Mouse (Mus musculus) forebrain, embryonic 15.5 days (tissue): Measurements from ENCODE around the gene Acsl6. TPM values are rescaled to one million over a fixed set of nuclear protein-coding genes. Genes with fewer than 3 reads are reported as not detected.

ENCODE experiments used
- ATAC-seq: fragments of 200-750 bp; cut with Nextera tagmentation; replicated peaks from 2 replicates; pipeline ENCODE4 v1.8.0; 2017; ENCODE audit warnings: mild to moderate bottlenecking, moderate TSS enrichment, moderate library complexity
- H3K27ac ChIP-seq: fragments of 300-500 bp; sonication (generic); replicated peaks from 2 replicates; pipeline ENCODE4 v1.5.1; 2015; ENCODE audit warnings: mild to moderate bottlenecking, inconsistent platforms
- H3K27me3 ChIP-seq: fragments of 300-500 bp; sonication (generic); 2 replicates; pipeline ENCODE4 v1.6.1; 2015; ENCODE audit warnings: inconsistent platforms
- H3K36me3 ChIP-seq: fragments of 300-500 bp; sonication (generic); 2 replicates; pipeline ENCODE4 v1.6.1; 2015; ENCODE audit warnings: mild to moderate bottlenecking, inconsistent platforms
- H3K4me1 ChIP-seq: fragments of 300-500 bp; sonication (generic); 2 replicates; pipeline ENCODE4 v1.6.1; 2015; ENCODE audit warnings: inconsistent platforms
- H3K4me2 ChIP-seq: fragments of 300-500 bp; sonication (generic); replicated peaks from 2 replicates; pipeline ENCODE4 v1.6.1; 2015; ENCODE audit warnings: mild to moderate bottlenecking, inconsistent platforms
- H3K4me3 ChIP-seq: fragments of 300-500 bp; sonication (generic); 2 replicates; pipeline ENCODE4 v1.5.1; 2015; ENCODE audit warnings: mild to moderate bottlenecking, inconsistent platforms
- H3K9ac ChIP-seq: fragments of 300-500 bp; sonication (generic); replicated peaks from 2 replicates; pipeline ENCODE4 v1.6.1; 2015; ENCODE audit warnings: mild to moderate bottlenecking, inconsistent platforms
- H3K9me3 ChIP-seq: fragments of 300-500 bp; sonication (generic); 2 replicates; pipeline ENCODE4 v1.6.1; 2016; ENCODE audit warnings: inconsistent platforms
- WGBS: fragments of 180-500 bp; shearing (Covaris S2); methylation state at CpG from one replicate; pipeline ENCODE4 v1.1.7; 2015; ENCODE audit warnings: mixed read lengths; 5-methylcytosine and 5-hydroxymethylcytosine counted together
- polyA plus RNA-seq: library from polyadenylated mRNA; unstranded; fragments of >200 nt; fragmentation: Nextera tagmentation; extraction: Ambion mirVana; gene quantifications from 2 replicates; pipeline ENCODE4 v1.2.1, GENCODE M21; 2015

The Acsl6 gene
- 37.2 and 37.5 TPM in 2 replicates for polyA plus RNA-seq

DNA sequence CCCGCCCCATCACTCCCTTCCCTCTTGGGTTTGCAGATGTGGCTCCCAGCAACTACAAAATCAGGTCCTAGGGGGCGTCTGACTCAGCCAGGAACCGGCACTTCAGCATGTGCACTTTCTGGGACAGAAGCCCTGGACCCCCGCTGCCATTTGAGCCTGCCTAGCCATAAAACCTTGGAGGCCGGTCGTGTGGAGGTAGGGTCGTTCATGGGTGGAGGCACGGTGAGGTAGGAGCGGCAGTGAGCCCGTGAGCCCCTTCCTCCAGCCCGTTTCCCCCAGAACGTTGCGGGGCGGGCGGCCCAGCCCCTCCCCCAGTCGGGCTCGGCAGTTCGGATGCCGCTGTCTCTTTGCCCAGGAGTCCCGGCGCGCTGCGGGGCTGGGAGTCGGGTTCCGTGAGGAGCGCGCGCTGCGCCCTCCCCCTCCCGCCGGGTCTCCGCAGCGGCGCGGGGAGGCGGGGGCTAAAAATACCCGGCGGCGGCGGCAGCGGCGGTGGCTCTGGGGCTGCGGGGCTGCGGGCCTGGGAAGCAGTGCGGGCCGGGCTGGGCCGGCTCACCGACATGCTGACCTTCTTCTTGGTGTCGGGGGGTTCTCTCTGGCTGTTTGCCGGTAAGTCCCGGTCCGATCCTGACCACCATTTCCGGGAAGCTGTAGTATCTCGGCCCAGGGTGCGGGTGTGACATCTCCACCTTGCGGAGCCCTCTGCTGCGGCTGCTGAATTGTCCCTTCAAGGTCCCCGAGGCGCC, at the start of gene Acsl6:
Gene Acsl6, plus strand, starts transcription at position 71 of the 743 bp plus-strand sequence.
- ATAC-seq, result peak; percentile 74
- peak within 1 kb of the TSS; percentile 86 for H3K27ac ChIP-seq

DNA sequence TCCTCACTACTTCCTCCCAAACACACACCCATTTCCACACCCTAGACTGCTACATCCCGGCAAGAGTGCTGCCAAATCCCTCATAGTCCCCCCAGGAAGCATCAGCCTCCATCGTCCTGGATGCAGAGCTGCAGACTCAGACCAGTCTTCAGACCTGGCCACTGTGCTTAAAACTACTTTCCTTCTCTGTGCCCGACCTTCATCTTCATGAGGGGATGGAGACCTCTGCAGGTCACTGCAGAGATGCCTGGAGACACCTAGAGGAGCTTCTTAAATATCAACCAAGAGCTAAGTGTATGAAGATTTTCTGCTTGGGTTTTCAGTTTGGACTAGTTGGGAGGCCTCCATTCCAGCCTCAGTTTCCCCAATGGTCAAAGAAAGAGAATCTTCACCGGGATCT, 49.5 kb upstream of the Acsl6 start:
- Histone ChIP-seq H3K4me1 (no peaks in the 10 kb centered on the region), H3K9me3 (no peaks in the 10 kb centered on the region), H3K27ac (no peak overlapping the region), H3K27me3 (no peaks in the 10 kb centered on the region), H3K36me3 (no peaks in the 10 kb centered on the region), H3K4me3 (no peak overlapping the region), H3K9ac (no peak overlapping the region), H3K4me2 (no peak overlapping the region)
- no peak for ATAC-seq
- 77% methylated on average over 4 of the region's 4 CpGs for WGBS

More for the DNA sequence above, at the start of gene Acsl6:
- Histone ChIP-seq H3K4me1 (peaks cover 41% of the 10 kb centered on the region), H3K4me2 (peak within 1 kb of the TSS; percentile 69), H3K9ac (peak within 1 kb of the TSS; percentile 77), H3K4me3 (peak within 1 kb of the TSS; percentile 91), H3K36me3 (no peaks in the 10 kb centered on the region), H3K27me3 (no peaks in the 10 kb centered on the region), H3K9me3 (no peaks in the 10 kb centered on the region)
- WGBS, result under 1% methylated on average over 59 of the region's 59 CpGs

DNA sequence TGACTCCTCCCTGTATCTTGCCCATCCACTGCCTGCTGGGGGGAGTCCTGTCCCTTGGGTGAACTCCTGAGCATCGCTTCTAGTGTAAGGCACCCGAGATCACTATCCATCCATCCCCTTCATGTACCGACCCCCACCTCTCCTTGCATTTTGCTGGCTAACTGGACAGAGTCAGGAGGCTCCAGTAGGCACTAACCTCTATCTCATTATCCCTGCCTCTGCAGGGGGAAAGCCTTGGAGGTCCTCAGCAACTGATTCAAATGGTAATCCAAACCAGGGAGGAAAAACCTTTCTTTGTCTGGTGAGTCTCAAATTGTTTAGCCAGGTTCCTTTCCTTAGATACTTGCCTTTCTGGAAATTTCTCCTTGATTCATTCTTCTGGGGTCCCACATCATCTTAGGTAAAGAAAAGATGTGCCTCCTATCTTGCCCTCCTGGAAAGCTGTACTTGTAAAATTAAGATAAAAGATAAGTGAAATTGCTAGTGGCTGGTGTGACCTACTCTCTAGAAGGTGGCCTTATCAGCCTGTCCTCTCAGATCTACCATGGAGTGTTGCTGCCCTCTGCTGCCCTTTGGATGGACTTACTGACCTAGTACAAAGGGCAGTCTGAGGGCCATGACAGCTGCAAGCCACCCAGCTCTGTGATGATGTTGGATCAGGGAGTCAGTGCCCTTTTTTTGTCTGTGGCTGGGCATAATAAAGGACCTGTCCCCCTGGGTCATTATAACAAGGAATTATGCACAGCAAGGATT, 46.8 kb upstream of the Acsl6 start:
- H3K9me3 ChIP-seq, result no peaks in the 10 kb centered on the region; the same call in 1 of the 2 replicates
- H3K36me3 ChIP-seq, result no peaks in the 10 kb centered on the region
- H3K9ac ChIP-seq, result no peak overlapping the region
- 28% methylated on average over 3 of the region's 3 CpGs for WGBS
- no peak overlapping the region for H3K4me2 ChIP-seq
- no peak overlapping the region for H3K4me3 ChIP-seq
- H3K4me1 ChIP-seq, result no peaks in the 10 kb centered on the region
- no peaks in the 10 kb centered on the region for H3K27me3 ChIP-seq
- ATAC-seq, result no peak
- H3K27ac ChIP-seq, result no peak overlapping the region

DNA sequence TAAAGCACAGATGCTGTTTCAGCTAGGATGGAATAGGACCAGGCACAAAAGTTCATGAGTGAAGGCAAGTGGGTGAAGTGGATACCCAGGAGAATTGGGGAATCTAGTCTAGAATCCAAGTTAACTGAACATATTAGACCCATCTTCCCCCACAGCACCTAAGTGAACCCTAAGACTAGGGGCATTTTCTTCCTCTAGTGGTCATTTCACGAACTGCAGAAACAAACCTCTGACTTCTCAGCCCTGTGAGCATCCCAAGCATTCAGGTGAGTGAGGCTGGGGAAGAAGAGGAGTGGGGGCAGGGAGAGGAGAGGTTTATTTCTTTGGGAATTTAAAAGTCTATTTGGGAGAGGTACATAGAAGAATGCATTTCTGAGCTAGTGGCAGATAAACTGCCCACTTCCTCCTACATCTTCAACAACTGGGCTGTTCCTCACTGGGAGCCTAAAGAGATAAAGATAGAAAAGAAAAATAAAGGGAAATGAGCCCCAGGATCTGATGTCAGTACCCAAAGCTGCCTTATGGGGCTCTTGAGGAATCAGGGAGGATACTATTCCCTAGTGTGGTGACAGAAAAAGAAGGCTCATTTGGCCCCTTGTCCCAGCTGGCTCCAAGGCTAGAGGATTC, 40.1 kb upstream of the Acsl6 start:
- Histone ChIP-seq H3K4me2 (no peak overlapping the region), H3K36me3 (no peaks in the 10 kb centered on the region), H3K9ac (no peak overlapping the region), H3K4me1 (no peaks in the 10 kb centered on the region), H3K4me3 (no peak overlapping the region), H3K9me3 (no peaks in the 10 kb centered on the region; the same call in 1 of the 2 replicates), H3K27ac (no peak overlapping the region), H3K27me3 (no peaks in the 10 kb centered on the region)
- ATAC-seq, result no peak
- 11% methylated on average over 1 of the region's 1 CpGs for WGBS

DNA sequence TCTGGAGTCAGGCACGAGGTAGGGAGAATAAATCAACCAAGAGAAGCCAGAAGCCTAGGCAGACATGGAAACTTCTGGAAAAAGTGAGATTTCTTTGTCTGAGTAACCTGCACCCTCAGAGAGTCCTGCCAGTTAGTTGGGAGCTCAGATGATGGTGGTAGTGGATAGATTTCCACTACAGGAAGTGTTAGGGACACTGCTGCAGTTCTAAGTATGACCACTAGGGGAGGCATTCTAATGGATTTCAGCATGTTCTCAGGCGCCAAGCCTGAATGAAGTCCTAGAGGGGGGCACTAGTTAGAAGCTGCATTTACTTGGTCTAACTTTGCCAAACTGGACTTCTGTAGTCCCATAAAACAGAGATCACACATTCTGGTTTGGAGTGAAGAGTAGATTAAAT, 39.1 kb upstream of the Acsl6 start:
- Histone ChIP-seq H3K9ac (no peak overlapping the region), H3K27ac (no peak overlapping the region), H3K4me2 (no peak overlapping the region), H3K4me1 (no peaks in the 10 kb centered on the region), H3K27me3 (no peaks in the 10 kb centered on the region), H3K4me3 (no peak overlapping the region), H3K9me3 (no peaks in the 10 kb centered on the region; the same call in 1 of the 2 replicates), H3K36me3 (no peaks in the 10 kb centered on the region)
- no peak for ATAC-seq
- 53% methylated on average over 2 of the region's 2 CpGs for WGBS

DNA sequence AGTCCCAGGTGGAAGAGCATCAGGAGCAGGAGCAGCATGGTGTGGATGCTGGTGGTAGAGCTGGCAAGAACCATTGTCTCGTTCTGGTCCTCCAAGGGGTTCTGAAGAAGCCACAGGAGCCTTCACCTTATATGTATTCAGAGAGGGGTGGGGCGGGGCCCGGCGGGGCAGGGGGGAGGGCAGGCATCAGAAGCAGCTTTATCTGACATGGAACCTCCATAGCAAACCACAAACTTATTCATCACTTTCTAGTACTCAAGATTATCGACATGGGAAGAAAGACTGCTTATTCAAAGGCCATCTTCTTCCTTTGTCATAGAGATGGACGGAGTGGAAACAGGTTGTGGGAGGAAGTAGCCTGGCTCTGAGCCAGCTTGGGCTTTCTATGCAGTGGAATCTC, 36.4 kb upstream of the Acsl6 start, which contains the start of gene Il3:
Gene Il3, minus strand, starts transcription at position 101 of the 400 bp plus-strand sequence.
- Histone ChIP-seq H3K4me3 (no peak within 1 kb of the TSS), H3K36me3 (no peaks in the 10 kb centered on the region), H3K4me1 (no peaks in the 10 kb centered on the region), H3K27ac (no peak within 1 kb of the TSS), H3K4me2 (no peak within 1 kb of the TSS), H3K27me3 (no peaks in the 10 kb centered on the region), H3K9ac (no peak within 1 kb of the TSS), H3K9me3 (no peaks in the 10 kb centered on the region)
- ATAC-seq, result no peak
- WGBS, result 85% methylated on average over 6 of the region's 6 CpGs

DNA sequence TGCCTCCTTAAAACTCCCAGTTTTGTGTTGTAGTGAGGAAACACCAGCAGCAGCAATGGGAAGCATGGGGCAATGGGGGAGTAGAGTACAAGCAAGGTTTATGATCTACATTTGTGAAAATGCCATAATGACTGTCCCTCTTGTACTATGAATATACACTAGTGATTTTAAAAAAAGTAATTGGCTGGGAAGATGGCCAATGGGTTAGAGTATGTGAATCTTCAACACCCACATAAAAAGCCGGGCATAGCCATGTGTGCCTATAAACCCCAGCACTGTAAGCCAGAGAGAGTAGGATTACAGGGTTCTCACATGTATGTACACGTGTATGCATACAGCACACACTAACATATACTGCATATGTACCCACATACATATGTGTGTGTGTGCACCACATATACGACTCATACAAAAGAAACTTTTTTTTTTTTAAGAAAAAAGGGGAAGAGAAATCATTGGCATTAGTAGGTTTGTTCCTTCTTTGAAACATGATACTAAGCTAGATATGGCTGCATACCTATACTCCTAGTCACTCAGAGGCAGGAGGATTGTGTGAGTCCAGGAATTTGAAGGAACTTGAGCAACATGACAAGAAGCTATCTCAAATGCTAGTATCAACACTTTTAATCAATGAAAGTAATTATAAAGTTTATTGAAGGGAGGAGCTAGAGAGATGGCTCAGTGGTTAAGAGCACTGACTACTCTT, 34.3 kb upstream of the Acsl6 start:
- H3K27me3 ChIP-seq, result no peaks in the 10 kb centered on the region
- H3K9me3 ChIP-seq, result no peaks in the 10 kb centered on the region
- ATAC-seq, result no peak
- H3K36me3 ChIP-seq, result no peaks in the 10 kb centered on the region
- no peaks in the 10 kb centered on the region for H3K4me1 ChIP-seq
- no peak overlapping the region for H3K9ac ChIP-seq
- H3K4me3 ChIP-seq, result no peak overlapping the region
- H3K27ac ChIP-seq, result no peak overlapping the region
- 86% methylated on average over 3 of the region's 3 CpGs for WGBS
- H3K4me2 ChIP-seq, result no peak overlapping the region

DNA sequence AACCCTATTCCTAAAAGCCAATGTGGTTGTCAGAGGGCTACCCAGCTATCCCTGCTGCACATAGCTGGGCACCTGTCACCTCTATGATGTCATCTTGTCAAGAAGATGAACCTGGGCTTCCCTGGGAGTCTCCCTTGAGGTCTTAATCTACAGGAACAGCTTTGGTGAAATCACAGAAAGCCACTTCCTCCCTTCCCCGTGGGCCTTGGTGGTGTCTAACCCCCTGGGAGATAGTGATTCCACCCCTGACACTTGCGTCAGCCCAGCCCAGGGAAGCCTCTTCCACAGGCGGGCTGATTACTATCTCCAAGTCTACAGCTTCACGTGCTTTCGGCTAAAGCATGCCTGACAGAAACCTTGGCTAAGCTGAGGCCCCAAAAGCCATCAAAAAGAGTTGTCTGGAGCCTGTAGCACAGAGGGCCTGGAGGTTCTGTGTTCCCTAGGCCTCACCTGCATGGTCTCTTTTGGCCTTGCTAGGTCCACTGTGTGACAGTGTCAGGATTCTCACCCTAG, 32.1 kb upstream of the Acsl6 start:
- H3K9me3 ChIP-seq, result no peaks in the 10 kb centered on the region
- H3K4me2 ChIP-seq, result no peak overlapping the region
- no peaks in the 10 kb centered on the region for H3K27me3 ChIP-seq
- H3K36me3 ChIP-seq, result no peaks in the 10 kb centered on the region
- no peak overlapping the region for H3K27ac ChIP-seq
- no peaks in the 10 kb centered on the region for H3K4me1 ChIP-seq
- no peak overlapping the region for H3K9ac ChIP-seq
- H3K4me3 ChIP-seq, result no peak overlapping the region
- 83% methylated on average over 5 of the region's 5 CpGs for WGBS
- ATAC-seq, result no peak

DNA sequence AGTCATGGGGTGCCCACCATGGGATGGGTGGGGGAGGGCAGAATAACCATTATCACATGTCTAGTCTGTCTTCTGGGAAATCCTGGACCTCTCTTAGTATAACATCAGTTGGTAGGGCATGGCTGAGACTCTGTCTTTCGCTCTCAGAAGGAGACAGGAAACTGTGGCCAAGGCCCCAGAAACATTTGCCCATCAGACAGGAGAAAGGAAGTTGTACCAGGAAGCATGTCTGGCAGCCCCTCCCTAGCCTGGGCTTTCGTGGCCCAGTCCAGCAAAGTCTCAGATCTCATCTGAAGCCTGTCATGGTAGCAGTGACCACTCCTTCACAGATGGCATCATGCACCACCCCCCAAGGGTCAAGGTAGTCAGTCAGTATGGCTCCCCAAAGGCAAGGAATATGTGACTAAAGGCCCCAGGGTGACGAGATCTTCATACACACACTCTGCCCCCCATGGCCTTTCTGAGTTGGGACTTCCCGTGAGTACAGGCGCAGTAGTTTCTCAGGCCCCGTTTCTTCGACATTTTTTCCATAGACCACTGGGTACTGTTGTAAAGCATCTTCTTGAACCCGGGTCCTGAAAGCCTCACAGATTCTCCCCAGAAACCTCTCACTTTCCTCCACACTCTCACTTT, 15.7 kb upstream of the Acsl6 start:
- Histone ChIP-seq H3K9ac (no peak overlapping the region), H3K4me1 (no peaks in the 10 kb centered on the region), H3K4me3 (no peak overlapping the region), H3K27ac (no peak overlapping the region), H3K9me3 (no peaks in the 10 kb centered on the region), H3K27me3 (no peaks in the 10 kb centered on the region), H3K4me2 (no peak overlapping the region), H3K36me3 (no peaks in the 10 kb centered on the region)
- WGBS, result 90% methylated on average over 8 of the region's 8 CpGs
- no peak for ATAC-seq

DNA sequence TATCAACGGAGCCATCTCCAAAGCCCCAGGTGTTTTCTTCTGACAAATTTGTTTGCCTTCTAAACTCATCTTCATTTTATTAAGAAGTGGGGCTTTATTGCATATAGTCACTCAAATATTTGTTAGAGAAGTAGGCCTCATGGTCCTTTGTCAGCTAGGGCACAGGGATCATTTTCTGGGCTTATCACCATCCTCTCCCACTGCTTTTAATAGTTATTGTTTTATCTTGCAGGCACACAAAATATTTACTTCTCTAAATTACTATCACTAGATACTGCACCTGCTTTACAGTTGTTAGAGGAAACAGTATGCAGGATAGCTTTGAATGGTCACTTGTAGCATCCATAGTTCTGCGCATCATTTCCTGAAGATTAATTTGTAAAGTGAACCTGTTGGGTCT, 11.4 kb upstream of the Acsl6 start:
- Histone ChIP-seq H3K4me1 (no peaks in the 10 kb centered on the region), H3K4me3 (no peak overlapping the region), H3K9me3 (no peaks in the 10 kb centered on the region), H3K9ac (no peak overlapping the region), H3K36me3 (no peaks in the 10 kb centered on the region), H3K4me2 (no peak overlapping the region), H3K27me3 (no peaks in the 10 kb centered on the region), H3K27ac (no peak overlapping the region)
- 94% methylated on average over 2 of the region's 2 CpGs for WGBS
- no peak for ATAC-seq

DNA sequence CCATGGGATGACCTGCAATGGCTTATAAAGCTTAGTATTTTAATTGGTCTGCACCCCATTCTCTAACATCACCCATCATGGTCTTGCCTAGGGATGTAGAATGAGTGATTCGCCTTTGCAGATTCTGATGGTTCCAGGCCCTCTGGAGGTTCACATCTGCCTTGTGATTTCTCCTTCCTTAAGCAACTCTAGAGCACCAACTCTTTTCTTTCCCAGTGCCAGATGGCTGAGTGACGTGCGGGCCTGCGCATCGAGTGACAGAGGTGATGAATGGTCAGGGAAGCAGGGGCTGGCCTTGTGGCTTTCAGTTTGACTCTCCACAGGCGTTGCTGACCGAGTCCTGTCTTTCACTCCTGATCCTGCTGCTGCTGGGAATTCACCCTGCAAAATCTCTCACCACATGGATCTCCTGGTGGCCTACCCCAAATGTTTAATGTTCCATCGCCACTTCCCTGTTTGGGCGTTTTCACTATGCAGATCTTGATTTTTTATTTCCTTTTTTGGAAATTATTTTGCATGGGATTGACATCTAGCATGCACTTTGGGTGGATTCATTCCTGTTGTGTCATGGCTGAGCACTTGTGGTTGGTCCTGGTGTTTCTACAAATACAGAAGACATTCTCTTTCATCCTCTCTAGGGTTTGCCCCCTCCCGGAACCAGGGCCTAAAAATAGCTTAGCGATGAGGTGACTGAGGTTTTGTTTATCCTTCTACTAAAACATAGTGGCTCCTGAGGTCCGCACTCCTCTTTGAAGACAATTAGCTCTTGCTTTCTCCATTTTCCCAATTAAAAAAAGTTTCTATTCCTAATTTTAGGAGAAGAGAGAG, 9.4 kb upstream of the Acsl6 start:
- H3K9ac ChIP-seq, result no peak overlapping the region
- H3K4me2 ChIP-seq, result no peak overlapping the region
- ATAC-seq, result no peak
- 79% methylated on average over 12 of the region's 12 CpGs for WGBS
- H3K4me3 ChIP-seq, result no peak overlapping the region
- H3K27me3 ChIP-seq, result no peaks in the 10 kb centered on the region
- H3K36me3 ChIP-seq, result no peaks in the 10 kb centered on the region
- no peak overlapping the region for H3K27ac ChIP-seq
- no peaks in the 10 kb centered on the region for H3K4me1 ChIP-seq
- H3K9me3 ChIP-seq, result no peaks in the 10 kb centered on the region
